Mouse (Mus musculus) thymus, postnatal 0 days (tissue): ENCODE measurements around the gene Tmppe. TPM values are rescaled to one million over a fixed set of nuclear protein-coding genes. Genes with fewer than 3 reads are reported as not detected.
"Not testable (repeated sequence)": the region's sequence is repeated elsewhere in the genome, so short reads cannot be mapped to it uniquely, and the experiment has no call there.

ENCODE experiments used
- DNase-seq: peaks from one replicate; pipeline ENCODE4 v3.0.0-alpha.2; 2015; ENCODE audit warnings: low spot score
- polyA plus RNA-seq: library from polyadenylated mRNA; unstranded; fragments of >200 nt; fragmentation: Nextera tagmentation; extraction: Ambion mirVana; gene quantifications from 2 replicates; pipeline ENCODE4 v1.2.1, GENCODE M21; 2015

The Tmppe gene
- 9.1 and 9.6 TPM in 2 replicates for polyA plus RNA-seq

- DNase-seq: peak; percentile 90
These were observed at the start of gene Tmppe, which contains the start of gene Glb1 for GRCm38 (mm10) chr9:114400949-114401684. Tmppe (plus strand) TSS chr9:114401105. Glb1 (plus strand) TSS chr9:114401076.

- peak; percentile 70 for DNase-seq
These were observed 33.0 kb upstream of the Tmppe start for GRCm38 (mm10) chr9:114367783-114368470.

GRCm38 (mm10) chr9:114368471-114368858 lies 32.4 kb upstream of the Tmppe start:
- DNase-seq: no peak

GRCm38 (mm10) chr9:114369389-114369788 lies 31.5 kb upstream of the Tmppe start:
- DNase-seq: not testable (repeated sequence)

GRCm38 (mm10) chr9:114371717-114372116 lies 29.2 kb upstream of the Tmppe start:
- peak; percentile 24 for DNase-seq

GRCm38 (mm10) chr9:114375276-114375962 lies 25.5 kb upstream of the Tmppe start:
- DNase-seq: no peak

GRCm38 (mm10) chr9:114377168-114377567 lies 23.7 kb upstream of the Tmppe start:
- no peak for DNase-seq

- no peak for DNase-seq
These were observed 21.0 kb upstream of the Tmppe start for GRCm38 (mm10) chr9:114379871-114380270.

GRCm38 (mm10) chr9:114380881-114381733 lies 19.8 kb upstream of the Tmppe start:
- peak; percentile 62 for DNase-seq

GRCm38 (mm10) chr9:114382936-114383710 lies 17.8 kb upstream of the Tmppe start:
- no peak for DNase-seq

- DNase-seq: no peak
These were observed 16.2 kb upstream of the Tmppe start for GRCm38 (mm10) chr9:114384691-114385090.

GRCm38 (mm10) chr9:114385160-114385559 lies 15.7 kb upstream of the Tmppe start:
- DNase-seq: no peak

GRCm38 (mm10) chr9:114387086-114387485 lies 13.8 kb upstream of the Tmppe start:
- no peak for DNase-seq

GRCm38 (mm10) chr9:114388288-114388687 lies 12.6 kb upstream of the Tmppe start:
- DNase-seq: no peak

GRCm38 (mm10) chr9:114388701-114389370 lies 12.1 kb upstream of the Tmppe start:
- DNase-seq: no peak

GRCm38 (mm10) chr9:114389371-114389904 lies 11.5 kb upstream of the Tmppe start:
- DNase-seq: peak; percentile 26

- peak; percentile 76 for DNase-seq
These were observed 10.8 kb upstream of the Tmppe start, which contains the start of gene Crtap for GRCm38 (mm10) chr9:114389905-114390748. Crtap (minus strand) TSS chr9:114390675.

GRCm38 (mm10) chr9:114390749-114391075 lies 10.2 kb upstream of the Tmppe start:
- no peak for DNase-seq
